Mouse (Mus musculus) ovary, postnatal 10 days (tissue): ENCODE measurements at regions not wholly inside any gene's neighbourhood (a gene's known extent, or its start where the extent isn't known, plus 50 kb on each side); places are given as distances from the start of the nearest gene placed in this dataset.

Experiments used
- DNase-seq: peaks from one replicate; pipeline ENCODE4 v3.0.0; 2022; ENCODE audit warnings: low spot score

DNA sequence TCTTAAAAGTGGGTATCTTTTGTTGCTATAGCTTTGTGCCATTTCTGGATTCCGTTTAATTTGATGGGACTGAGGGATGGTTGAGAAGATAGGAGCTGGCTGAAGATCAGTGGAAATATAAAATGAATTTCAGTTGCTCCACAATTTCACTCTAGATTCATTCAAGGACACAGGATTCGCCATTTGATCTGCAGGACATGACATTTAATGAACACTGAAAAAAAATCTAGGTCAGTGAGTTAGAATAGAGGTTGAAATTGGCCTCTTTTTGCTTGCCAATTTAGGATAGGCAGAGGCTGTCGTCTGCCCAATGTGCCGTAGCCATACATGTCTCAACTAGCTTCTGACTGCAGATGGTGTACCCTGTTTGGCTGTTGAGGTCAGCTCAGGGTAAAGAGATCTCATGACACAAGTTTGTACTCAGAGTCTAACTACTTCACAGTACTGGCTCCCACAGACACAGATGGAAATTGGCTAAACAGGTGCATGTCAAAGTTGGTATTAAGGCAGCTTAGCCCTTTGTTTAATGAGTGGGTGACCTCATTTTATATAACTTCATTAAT is 449.5 kb upstream of the Tle4 start:
- no peak for DNase-seq

DNA sequence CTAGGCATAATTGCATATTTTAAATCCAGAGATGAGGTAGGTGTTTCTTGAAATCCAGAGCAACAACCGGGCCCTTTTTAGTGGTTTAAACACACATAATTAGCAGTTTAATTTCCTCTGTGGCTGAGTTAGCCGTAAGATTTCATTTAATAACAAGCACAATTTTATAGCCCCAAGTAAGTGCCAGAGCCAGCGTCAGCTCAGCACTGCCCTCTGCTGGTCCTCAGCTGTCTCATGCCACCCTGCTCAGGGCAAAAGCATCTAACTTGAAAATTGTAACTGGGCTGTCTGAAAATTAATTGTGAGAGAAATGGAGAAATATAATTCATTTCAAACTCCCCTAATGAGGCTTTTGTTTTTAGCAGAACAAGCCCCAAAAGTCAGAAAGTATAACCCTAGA is 437.7 kb upstream of the Tle4 start:
- peak; percentile 10 for DNase-seq

DNA sequence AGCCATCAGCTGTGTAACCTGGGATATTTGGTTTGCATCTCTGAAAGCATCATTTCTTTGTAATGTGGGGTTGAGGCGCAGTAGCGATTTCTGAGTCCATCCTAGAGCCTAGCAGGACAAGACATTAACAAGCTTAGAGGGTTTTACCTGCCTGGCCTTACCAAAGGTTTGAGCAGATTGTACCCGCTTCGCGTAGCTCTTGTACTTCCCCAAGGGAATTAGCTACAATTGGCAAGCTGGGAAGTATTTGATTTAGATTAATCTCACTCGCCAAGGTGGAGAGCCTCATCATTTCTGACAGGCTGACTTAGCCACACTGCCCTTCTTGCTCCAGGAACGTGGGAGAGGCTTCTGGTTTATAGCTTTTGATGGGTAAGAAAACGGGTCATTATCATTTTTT is 436.1 kb upstream of the Tle4 start:
- no peak for DNase-seq

GRCm38 (mm10) chr19:15033396-15033795 is 435.5 kb upstream of the Tle4 start:
- DNase-seq, result no peak

GRCm38 (mm10) chr19:15032297-15032947 is 434.6 kb upstream of the Tle4 start:
- no peak for DNase-seq

- no peak for DNase-seq
Measured at GRCm38 (mm10) chr19:15031483-15031882, 433.6 kb upstream of the Tle4 start.

DNA sequence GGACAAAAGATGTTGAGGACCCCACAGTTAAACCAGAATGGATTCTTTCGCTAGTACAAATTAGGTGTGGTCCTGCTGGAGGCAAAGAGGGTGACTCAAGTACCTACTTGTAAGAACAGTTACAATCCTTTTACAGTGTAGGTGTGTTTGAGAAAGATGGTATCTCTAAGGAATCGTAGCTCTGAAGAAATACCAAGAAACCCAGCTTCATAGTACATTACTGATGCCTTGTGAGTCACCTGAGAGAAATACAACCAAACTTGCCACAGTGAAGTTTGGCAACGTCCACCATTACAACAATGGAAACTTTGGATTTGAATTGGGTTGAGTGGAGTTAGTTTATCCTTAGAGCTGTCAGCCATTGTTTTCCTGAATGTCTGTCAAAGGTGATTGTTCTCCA is 405.7 kb upstream of the Tle4 start:
- no peak for DNase-seq

GRCm38 (mm10) chr19:14993344-14993743 is 395.5 kb upstream of the Tle4 start:
- DNase-seq, result no peak

DNA sequence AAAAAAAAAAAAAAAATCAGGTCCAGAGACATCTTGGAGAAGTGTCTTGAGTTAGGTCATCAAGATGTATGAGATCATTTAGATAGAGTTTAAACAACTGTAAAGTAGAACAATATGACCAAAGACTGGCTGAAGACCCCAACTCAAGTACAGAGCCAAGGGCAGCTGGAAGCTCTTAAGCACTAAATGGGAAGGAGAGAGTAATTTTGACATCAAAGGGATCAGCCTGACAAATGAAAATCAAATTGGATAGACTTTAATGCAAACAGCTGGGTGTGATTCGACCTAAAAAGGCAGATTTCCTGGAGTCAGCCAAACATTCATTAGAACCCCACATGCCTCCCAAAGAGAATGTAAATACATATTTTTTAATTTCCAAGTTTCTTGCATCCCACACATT is 372.3 kb upstream of the Tle4 start:
- no peak for DNase-seq

DNA sequence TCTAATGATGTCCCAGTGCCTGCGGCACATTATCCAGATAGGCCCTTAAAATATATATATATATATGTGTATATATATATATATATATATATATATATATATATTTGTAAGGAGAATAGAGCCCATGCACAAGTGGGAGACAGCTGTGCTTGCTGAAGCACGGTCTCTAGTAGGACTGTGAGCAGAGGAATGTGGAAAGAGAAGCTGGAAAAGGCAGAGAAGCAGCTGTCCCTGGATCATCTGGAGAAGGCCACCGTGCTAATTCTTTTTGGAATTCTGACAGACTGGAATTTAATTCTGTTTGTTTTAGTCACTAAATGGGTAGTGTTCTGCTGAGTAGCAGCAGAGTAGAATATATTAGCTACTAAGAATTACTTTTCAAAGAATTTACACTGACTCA is 370.4 kb upstream of the Tle4 start:
- DNase-seq, result no peak

GRCm38 (mm10) chr19:14957727-14958126 is 359.9 kb upstream of the Tle4 start:
- DNase-seq, result no peak

DNA sequence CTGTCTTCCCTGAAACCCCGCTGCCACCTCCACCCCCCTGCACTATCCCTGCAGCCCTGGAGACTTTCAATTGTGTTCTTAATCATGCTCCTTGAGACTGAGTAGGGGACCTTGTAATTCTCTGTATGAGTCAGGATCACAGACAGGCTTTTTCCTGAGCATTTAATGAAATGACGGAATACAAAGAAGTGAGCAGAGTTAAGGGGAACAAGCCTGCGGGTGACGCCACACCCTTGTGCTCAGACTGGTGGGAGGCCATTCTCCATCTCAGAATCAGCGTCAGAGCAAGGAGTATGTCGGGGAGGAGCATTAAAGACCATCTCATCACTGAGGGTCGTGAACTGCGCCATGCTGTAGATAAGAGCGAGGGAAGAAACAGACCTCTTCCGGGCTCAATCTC is 359.3 kb upstream of the Tle4 start:
- DNase-seq, result no peak

DNA sequence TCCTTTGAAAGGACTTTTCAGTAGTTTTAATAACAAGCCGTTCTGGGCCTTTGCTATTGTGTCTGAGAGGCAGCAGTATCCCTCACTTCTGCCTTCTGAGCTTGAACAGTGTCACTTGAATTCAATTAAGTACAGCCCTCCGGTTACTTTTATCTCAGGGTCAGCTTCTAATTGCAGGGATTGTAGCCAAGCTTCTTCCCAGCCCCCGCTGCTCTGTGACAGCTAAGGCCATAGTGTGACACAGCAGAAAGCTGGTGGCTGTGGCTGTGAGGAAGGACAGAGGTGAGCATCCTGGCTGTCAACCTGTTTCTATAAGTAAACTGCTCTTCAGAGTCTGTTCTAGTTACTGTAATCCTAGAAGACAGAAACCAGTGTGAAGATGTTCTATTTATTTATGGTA is 358.5 kb upstream of the Tle4 start:
- DNase-seq, result no peak

DNA sequence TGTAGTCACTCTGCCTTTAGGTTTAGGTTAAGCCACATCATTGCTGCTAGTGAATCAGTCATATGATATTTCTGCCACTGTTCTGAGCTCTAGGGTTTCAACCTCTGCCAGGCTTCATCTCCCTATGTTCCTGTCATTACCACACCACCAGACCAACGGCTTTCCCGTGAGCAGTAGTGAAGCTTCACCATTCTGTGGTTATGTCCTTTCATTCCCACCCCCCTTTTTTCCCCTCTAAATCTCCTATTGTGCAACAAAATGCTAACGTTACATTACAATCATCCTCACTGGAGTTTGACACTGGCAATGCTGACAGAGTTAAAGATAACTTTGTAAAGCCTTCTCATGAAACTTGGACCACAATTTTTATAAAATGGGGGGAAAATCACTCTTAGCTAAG is 358.1 kb upstream of the Tle4 start:
- DNase-seq, result no peak

DNA sequence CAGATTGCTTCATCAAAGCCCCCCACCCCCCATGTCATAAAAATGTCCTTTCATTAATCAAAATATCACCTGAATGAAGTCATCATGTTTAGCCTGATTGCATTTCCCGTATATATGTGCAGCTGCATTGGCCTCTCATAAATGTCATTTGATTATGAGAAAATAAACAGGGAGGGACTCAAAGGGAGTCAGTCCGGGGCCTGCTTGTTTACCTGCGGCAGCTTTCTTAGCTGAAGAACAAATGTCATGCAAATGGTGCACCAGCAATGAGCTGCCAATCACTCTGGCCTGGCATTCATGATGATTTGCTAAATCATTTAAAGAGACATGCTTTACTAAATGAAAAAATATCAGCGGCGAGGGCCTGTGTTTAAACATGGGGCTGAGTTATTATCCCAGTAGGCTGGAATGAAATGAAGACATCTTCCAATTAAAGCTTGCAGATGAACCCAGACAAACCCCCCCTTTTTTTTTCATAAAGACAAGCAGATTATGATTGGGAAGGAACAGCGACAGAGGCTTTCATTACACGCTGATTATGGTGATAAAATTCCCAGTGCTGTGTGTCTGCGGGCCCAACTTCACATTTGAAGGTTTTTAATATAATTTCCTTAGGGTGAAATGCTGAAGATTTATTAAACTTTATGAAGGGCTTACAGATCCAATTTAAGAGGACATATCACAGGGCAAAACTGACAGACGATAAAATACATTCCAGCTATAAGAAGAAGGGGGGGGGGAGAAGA is 342.5 kb upstream of the Tle4 start:
- DNase-seq, result no peak

DNA sequence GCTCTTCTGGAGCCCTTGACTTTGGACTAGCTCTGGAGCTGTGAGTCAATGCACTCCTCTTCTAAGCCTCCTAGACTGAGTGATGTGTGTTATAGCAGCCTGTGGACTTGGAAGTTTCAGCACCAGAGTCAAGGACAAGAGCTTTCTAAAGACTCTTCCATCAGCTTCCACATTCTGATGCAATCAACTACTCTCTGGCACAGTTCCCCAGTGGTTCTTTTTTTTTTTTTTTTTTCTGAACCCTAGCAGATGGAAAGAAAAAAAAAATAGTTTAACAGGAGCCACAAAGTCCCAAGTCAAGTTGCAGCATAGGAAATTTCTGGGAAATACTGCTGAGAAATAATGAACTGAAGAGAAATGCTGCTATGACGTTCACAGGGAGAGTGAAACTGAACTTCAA is 324.4 kb upstream of the Tle4 start:
- no peak for DNase-seq

- no peak for DNase-seq
Measured at GRCm38 (mm10) chr19:14911056-14911850, 313.4 kb upstream of the Tle4 start.

GRCm38 (mm10) chr19:14894875-14895274 is 297.0 kb upstream of the Tle4 start:
- no peak for DNase-seq

GRCm38 (mm10) chr19:14892390-14892758 is 294.5 kb upstream of the Tle4 start:
- DNase-seq, result no peak

DNA sequence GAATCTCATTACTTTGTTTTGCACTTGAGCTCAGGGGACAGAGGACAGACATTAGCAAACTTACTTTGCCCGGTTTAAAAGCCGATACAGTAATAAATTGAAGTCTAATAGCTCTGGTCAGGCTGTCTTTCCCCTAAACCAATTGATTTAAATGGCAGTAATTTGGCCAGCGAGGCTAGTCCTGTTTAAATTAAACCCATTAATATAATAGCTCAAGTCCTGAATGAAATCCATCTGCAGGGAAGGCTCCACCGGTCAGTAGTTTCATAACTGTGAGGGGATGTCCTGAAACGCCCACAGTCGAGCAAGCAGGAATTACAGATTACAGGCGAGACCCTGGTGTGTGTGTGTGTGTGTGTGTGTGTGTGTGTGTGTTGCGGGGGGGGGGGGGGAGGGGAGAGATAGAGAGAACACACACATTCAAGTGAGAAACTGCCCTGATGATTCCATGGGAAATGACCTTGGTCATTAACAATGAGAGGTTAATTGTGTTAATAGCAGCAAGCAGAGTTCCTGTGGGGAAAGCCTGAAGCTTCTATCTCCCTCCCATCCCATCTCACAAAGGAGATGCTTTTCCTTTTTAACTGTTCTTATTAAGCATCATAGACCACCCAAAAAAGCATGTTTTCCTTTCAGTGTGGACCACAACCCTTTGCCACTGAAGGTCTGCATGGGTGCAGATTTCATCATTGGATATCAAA is 294.0 kb upstream of the Tle4 start:
- DNase-seq, result no peak

- no peak for DNase-seq
Measured at GRCm38 (mm10) chr19:14891090-14891428, 293.2 kb upstream of the Tle4 start.
